Mouse (Mus musculus) ES-Bruce4 (cell line): ENCODE measurements around the gene Fkbp2. TPM values are rescaled to one million over a fixed set of nuclear protein-coding genes. Genes with fewer than 3 reads are reported as not detected.

Experiments
- H3K27ac ChIP-seq: 2 replicates; pipeline ENCODE4 v1.5.1; 2012; ENCODE audit warnings: low read length, inconsistent platforms; ENCODE audit not compliant: insufficient read depth
- H3K27me3 ChIP-seq: 2 replicates; pipeline ENCODE4 v1.6.1; 2012; ENCODE audit warnings: mild to moderate bottlenecking, low read length, inconsistent platforms; ENCODE audit not compliant: control insufficient read depth, poor library complexity, insufficient read depth, severe bottlenecking
- H3K36me3 ChIP-seq: 2 replicates; pipeline ENCODE4 v1.6.1; 2012; ENCODE audit warnings: inconsistent platforms, mild to moderate bottlenecking, low read length, moderate library complexity; ENCODE audit not compliant: control insufficient read depth, poor library complexity, insufficient read depth, severe bottlenecking
- H3K4me1 ChIP-seq: one replicate; pipeline ENCODE4 v1.8.1; 2011; ENCODE audit warnings: low read length; ENCODE audit not compliant: control insufficient read depth, insufficient read depth
- H3K4me3 ChIP-seq: 2 replicates; pipeline ENCODE4 v1.5.1; 2011; ENCODE audit warnings: low read depth, mild to moderate bottlenecking, low read length
- H3K9ac ChIP-seq: 2 replicates; pipeline ENCODE4 v1.6.1; 2012; ENCODE audit warnings: low read depth, mild to moderate bottlenecking, inconsistent platforms; ENCODE audit not compliant: poor library complexity, severe bottlenecking
- H3K9me3 ChIP-seq: replicated peaks from 2 replicates; pipeline ENCODE4 v1.6.1; 2012; ENCODE audit warnings: mild to moderate bottlenecking, low read length, inconsistent platforms; ENCODE audit not compliant: control insufficient read depth, poor library complexity, insufficient read depth, severe bottlenecking
- CTCF ChIP-seq: IDR thresholded peaks from one replicate; pipeline ENCODE4 v1.8.1; 2011; ENCODE audit warnings: low read depth, low read length
- EP300 ChIP-seq: IDR thresholded peaks from 2 replicates; pipeline ENCODE4 v1.6.1; 2011; ENCODE audit warnings: low read depth, low read length; ENCODE audit not compliant: insufficient read depth
- POLR2A ChIP-seq: IDR thresholded peaks from one replicate; pipeline ENCODE4 v1.8.1; 2011; ENCODE audit warnings: low read length; ENCODE audit not compliant: insufficient read depth
- polyA plus RNA-seq: library from polyadenylated mRNA; stranded (reverse); fragments of >200 nt; gene quantifications from 2 replicates; pipeline ENCODE4 v1.2.4, GENCODE M21; 2011; ENCODE audit warnings: low read depth; ENCODE audit not compliant: missing spikeins, insufficient read depth, insufficient read length

The Fkbp2 gene
- polyA plus RNA-seq, 1 experiment: 40.4 TPM

DNA sequence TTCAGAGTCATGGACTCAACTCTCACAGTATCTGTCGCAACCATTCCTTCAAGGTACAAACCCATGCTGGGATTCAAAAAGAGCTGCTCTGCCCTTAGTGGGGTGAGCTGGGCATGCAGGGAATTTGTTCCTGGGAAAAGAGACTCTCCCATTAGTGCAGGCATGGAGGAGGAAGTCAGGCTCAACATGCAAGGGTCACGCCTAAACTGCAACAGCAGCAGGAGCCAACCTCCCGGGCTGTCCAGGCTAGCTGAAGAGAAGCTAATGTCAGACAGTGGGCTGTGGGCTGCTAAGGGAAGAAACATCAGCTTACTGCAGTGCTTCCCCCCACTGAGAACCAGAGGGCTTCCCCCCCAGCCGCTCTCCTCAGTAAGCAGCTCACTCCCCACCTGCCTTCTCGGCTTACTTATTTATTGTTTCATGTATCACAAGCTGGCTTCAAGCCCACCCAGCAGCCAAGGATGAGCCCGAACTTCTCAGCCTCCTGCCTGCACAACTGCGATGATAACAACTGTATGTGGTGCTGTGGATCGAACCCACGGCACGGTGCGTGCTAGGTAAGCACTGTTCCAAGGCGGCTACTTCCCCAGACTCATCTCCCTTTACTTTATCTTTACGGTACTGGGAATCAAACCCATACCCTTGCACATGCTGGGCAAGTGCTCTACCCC lies 7.9 kb downstream of the Fkbp2 start:
- H3K9ac ChIP-seq: no peak overlapping the region
- TF ChIP-seq EP300: no peak
- no peak for TF ChIP-seq CTCF
- TF ChIP-seq POLR2A: no peak
- H3K27ac ChIP-seq: peak overlapping the region; percentile 42; the same call in 1 of the 2 replicates
- no peaks in the 10 kb centered on the region for H3K9me3 ChIP-seq
- peaks cover 12% of the 10 kb centered on the region for H3K4me1 ChIP-seq
- H3K36me3 ChIP-seq: peaks cover 3% of the 10 kb centered on the region
- H3K27me3 ChIP-seq: no peaks in the 10 kb centered on the region
- no peak overlapping the region for H3K4me3 ChIP-seq

DNA sequence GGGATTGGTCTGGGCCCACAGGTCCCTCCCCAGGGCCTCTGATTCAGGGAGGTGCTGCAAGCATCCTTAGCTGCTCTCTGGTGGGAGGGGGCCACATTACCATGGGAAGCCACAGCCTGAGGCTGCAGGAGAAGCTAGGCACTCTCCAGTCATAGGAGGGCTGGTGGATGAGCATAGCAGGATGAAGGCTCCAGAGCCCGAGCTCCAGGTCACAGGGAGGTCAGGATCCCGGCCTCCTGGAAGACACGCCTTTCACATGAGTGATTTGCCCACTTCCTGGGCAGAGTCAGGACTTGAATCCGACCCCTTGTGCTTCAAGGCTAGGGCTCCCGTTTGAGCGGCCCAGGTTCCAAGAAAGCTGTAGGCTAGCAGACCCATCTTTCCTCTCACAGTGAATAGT lies 8.7 kb downstream of the Fkbp2 start:
- peak overlapping the region; percentile 42 for H3K27ac ChIP-seq
- H3K36me3 ChIP-seq: no peaks in the 10 kb centered on the region; the same call in 1 of the 2 replicates
- no peak overlapping the region for H3K9ac ChIP-seq
- no peaks in the 10 kb centered on the region for H3K27me3 ChIP-seq
- no peak overlapping the region for H3K4me3 ChIP-seq
- peaks cover 12% of the 10 kb centered on the region for H3K4me1 ChIP-seq
- H3K9me3 ChIP-seq: no peaks in the 10 kb centered on the region
- TF ChIP-seq POLR2A: no peak
- TF ChIP-seq CTCF: no peak
- no peak for TF ChIP-seq EP300

DNA sequence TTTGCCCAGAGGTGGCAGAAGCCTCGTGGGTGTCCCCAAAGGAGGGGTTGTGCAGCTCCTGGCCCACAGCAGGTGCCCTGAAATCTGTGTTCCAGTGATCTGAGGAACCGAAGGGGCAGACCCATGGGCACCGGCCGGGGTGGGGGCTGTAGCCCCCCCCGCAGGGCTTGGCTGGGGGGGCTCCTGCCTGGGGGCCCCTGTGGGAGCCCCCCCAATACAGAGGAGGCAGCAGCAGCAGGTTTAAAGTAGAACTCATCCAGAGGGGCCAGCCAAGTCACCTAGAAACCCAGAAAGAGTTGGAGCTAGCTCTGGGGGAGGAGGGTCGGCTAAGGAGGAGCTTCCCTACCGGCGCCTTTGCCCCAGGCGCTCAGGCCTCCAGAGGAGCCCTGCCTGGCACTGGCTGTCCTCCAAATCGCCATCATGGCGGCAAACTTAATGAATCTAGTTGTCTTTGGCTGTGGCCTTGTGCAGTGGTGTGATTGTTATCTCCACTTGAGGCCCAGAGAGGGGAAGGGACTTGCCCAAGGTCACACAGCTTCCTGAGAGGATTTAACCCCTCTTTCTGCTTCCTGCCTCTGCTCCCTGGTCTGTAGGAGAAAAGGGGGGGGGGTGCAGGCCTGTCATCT lies 9.7 kb downstream of the Fkbp2 start:
- peaks cover 6% of the 10 kb centered on the region for H3K36me3 ChIP-seq
- H3K27ac ChIP-seq: peak overlapping the region; percentile 44
- no peaks in the 10 kb centered on the region for H3K9me3 ChIP-seq
- H3K9ac ChIP-seq: peak overlapping the region; percentile 66
- H3K4me3 ChIP-seq: 0 out of 2 replicates have a peak overlapping the region, but pooled peaks have one; percentile 49
- no peaks in the 10 kb centered on the region for H3K27me3 ChIP-seq
- peaks cover 12% of the 10 kb centered on the region for H3K4me1 ChIP-seq
- TF ChIP-seq CTCF (no peak), POLR2A (no peak), EP300 (no peak)

DNA sequence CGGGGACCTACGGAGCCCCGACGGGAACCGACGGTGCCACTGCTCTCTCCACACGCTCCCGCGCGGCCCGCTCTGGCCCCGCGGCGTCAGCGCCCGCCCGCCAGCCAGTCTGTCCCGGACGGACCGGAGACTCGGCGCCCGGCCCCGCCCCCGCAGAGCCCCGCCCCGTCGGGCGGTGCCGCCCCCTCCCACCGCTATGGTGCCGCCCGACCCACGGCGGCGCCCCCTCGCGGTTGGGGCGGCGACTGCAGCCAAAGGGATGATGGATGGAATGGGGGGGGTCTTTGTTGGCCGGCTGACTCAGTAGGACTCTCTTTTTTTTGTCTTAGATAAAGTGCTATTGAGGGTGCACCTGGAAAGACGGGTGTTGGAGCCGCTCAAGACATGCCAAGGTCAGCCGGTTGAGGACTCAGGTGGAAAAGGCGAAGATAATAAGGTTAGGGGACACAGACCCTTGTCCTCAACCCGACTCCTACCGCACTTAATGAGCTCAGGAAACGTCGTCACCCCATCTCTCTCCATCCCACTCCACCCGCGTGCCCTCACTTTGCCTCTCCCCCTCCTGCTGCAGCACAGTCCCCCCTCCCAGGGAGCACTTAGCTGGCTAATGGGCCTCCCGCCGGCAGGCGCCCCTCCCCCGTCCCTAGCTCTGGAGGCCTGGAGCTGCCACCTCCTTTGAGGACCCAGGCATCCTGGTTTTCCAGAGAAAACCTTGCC lies 10.5 kb downstream of the Fkbp2 start:
- Histone ChIP-seq H3K4me3 (peak overlapping the region; percentile 96), H3K27me3 (no peaks in the 10 kb centered on the region), H3K36me3 (peaks cover 6% of the 10 kb centered on the region), H3K4me1 (peaks cover 12% of the 10 kb centered on the region), H3K27ac (peak overlapping the region; percentile 44), H3K9me3 (no peaks in the 10 kb centered on the region), H3K9ac (peak overlapping the region; percentile 66)
- 0 out of 2 replicates have a peak, but pooled peaks have one; percentile 33 for TF ChIP-seq EP300
- TF ChIP-seq POLR2A: no peak
- peak; percentile 58 for TF ChIP-seq CTCF

DNA sequence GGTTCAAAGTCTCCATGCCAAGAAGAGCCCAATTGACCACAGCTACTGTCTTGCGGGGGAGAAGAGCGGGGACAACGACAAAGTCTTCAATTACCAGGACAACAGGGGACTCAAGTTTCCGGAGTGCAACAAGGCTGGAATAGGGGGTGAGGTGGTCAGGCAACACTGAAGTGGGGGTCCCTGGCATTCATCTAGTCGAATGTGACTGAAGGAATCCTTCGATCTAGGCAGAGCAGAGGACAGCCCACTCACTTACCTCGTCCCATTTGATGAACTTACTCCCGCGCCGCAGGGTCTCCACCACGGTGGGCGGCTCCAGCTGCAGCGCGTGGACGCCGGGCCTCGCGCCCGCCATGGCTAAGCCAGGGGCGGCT lies 11.0 kb downstream of the Fkbp2 start:
- Histone ChIP-seq H3K36me3 (peaks cover 6% of the 10 kb centered on the region), H3K27me3 (no peaks in the 10 kb centered on the region), H3K9me3 (no peaks in the 10 kb centered on the region), H3K4me3 (peak overlapping the region; percentile 96), H3K9ac (peak overlapping the region; percentile 66), H3K27ac (no peak overlapping the region), H3K4me1 (peaks cover 12% of the 10 kb centered on the region)
- TF ChIP-seq POLR2A: no peak
